ENCODE assay signal across 12 mouse cellular contexts in genomic region chr11:76350931-76351623, GRCm38 (mm10). TPM values are rescaled to one million over a fixed set of nuclear protein-coding genes. Genes with fewer than 3 reads are reported as not detected.
DNase-seq lines count a peak whose midpoint lies in the region; ATAC-seq and TF ChIP-seq lines count a peak whose summit lies in the region.
"Had no signal": no experiment of that assay in that cellular context is flagged by ENCODE, and none has a peak within 500 bp of the region (broad histone marks: within the 10 kb centered on the region; RNA-seq: fewer than 3 reads in every experiment).

No protein-coding gene starts in this region.

- ATAC-seq in forebrain, embryonic 15.5 days (replicated peaks), result no peak
- no peak for ATAC-seq in limb, embryonic 15.5 days (ENCODE audit: insufficient number of reproducible peaks, low FRiP score, low TSS enrichment, low read depth)

- no peaks in the 10 kb centered on the region for H3K9me3 ChIP-seq in ES-Bruce4 (replicated peaks; ENCODE audit: control insufficient read depth, insufficient read depth, low read length, poor library complexity, severe bottlenecking)
- no peaks in the 10 kb centered on the region for H3K9me3 ChIP-seq in forebrain, embryonic 15.5 days
- no peaks in the 10 kb centered on the region for H3K9me3 ChIP-seq in limb, embryonic 15.5 days

- intact Hi-C loops in left cerebral cortex, postnatal 36 days (cut with DNase I), result no loop called here

- TF ChIP-seq POLR2A in ES-Bruce4 (IDR thresholded peaks at IDR 0.05; ENCODE audit: insufficient read depth, low read length), result no peak

- no peaks in the 10 kb centered on the region for H3K27me3 ChIP-seq in ES-Bruce4 (ENCODE audit: control insufficient read depth, insufficient read depth, low read length, poor library complexity, severe bottlenecking)
- no peaks in the 10 kb centered on the region for H3K27me3 ChIP-seq in forebrain, embryonic 15.5 days
- H3K27me3 ChIP-seq in limb, embryonic 15.5 days, result no peaks in the 10 kb centered on the region
- H3K27me3 ChIP-seq: CH12.LX had no signal

- no peaks in the 10 kb centered on the region for H3K36me3 ChIP-seq in ES-Bruce4 (ENCODE audit: control insufficient read depth, insufficient read depth, low read length, poor library complexity, severe bottlenecking)
- no peaks in the 10 kb centered on the region for H3K36me3 ChIP-seq in forebrain, embryonic 15.5 days
- no peaks in the 10 kb centered on the region; the same call in 1 of the 2 replicates for H3K36me3 ChIP-seq in limb, embryonic 15.5 days

- peak overlapping the region; percentile 94 for H3K27ac ChIP-seq in ES-Bruce4 (ENCODE audit: insufficient read depth, low read length)
- H3K27ac ChIP-seq in forebrain, embryonic 15.5 days (replicated peaks), result peak overlapping the region; percentile 41
- peak overlapping the region; percentile 43; the same call in 1 of the 2 replicates for H3K27ac ChIP-seq in limb, embryonic 15.5 days

- TF ChIP-seq EP300 in ES-Bruce4 (IDR thresholded peaks at IDR 0.05; ENCODE audit: insufficient read depth, low read depth, low read length), result peak; percentile 97

- no peak overlapping the region for H3K4me3 ChIP-seq in ES-Bruce4 (ENCODE audit: low read depth, low read length)
- no peak overlapping the region for H3K4me3 ChIP-seq in forebrain, embryonic 15.5 days
- H3K4me3 ChIP-seq in limb, embryonic 15.5 days, result no peak overlapping the region

- peak overlapping the region; percentile 71 for H3K9ac ChIP-seq in ES-Bruce4 (ENCODE audit: low read depth, poor library complexity, severe bottlenecking)
- H3K9ac ChIP-seq in forebrain, embryonic 15.5 days (replicated peaks), result no peak overlapping the region
- H3K9ac ChIP-seq in limb, embryonic 15.5 days, result no peak overlapping the region

- H3K4me1 ChIP-seq in ES-Bruce4 (ENCODE audit: control insufficient read depth, insufficient read depth, low read length), result peaks cover 17% of the 10 kb centered on the region
- H3K4me1 ChIP-seq in forebrain, embryonic 15.5 days, result peaks cover 41% of the 10 kb centered on the region
- peaks cover 78% of the 10 kb centered on the region for H3K4me1 ChIP-seq in limb, embryonic 15.5 days

- DNase-seq in embryo, embryonic 10 days (ENCODE audit: low spot score), result peak; percentile 51
- DNase-seq in cerebellum, adult 9-10 months, result no peak
- DNase-seq in left cerebral cortex, postnatal 36 days (ENCODE audit: low spot score in 2 of 2), result no peak
- no peak for DNase-seq in lung, postnatal 25 days (ENCODE audit: low spot score)
- DNase-seq in gastrocnemius, adult 18-20 months (ENCODE audit: low spot score), result no peak
- DNase-seq: cerebellum, adult 11-12 months; lung, adult 2 months; thymus, adult 18-20 months had no signal

- 10% methylated on average over 10 of the region's 10 CpGs for WGBS in forebrain, embryonic 15.5 days
- WGBS in limb, embryonic 15.5 days, result 26% methylated on average over 10 of the region's 10 CpGs

- H3K4me2 ChIP-seq in forebrain, embryonic 15.5 days (replicated peaks), result no peak overlapping the region
- H3K4me2 ChIP-seq in limb, embryonic 15.5 days, result no peak overlapping the region

- TF ChIP-seq CTCF in ES-Bruce4 (IDR thresholded peaks at IDR 0.05; ENCODE audit: low read depth, low read length), result no peak

RNA-seq across cellular contexts. Expression of gene Nxn, which starts 47.9 kb away (rescaled TPM):
- polyA plus RNA-seq in ES-Bruce4 (2011; ENCODE audit: insufficient read depth, insufficient read length, low read depth, missing spikeins), result 51.7 and 57.7 TPM in 2 replicates
- 15.4 and 19.9 TPM in 2 replicates for polyA plus RNA-seq in forebrain, embryonic 15.5 days (2015; fragmentation: Nextera tagmentation; extraction: Ambion mirVana)
- polyA plus RNA-seq in limb, embryonic 15.5 days (2015; fragmentation: Nextera tagmentation; extraction: Ambion mirVana), result 48.1 and 60.8 TPM in 2 replicates
- 10 to 100 TPM; 11.0 to 11.6 TPM for total RNA-seq in left cerebral cortex, postnatal 36 days (2021)
- 10 to 100 TPM; 37.4 to 48.7 TPM for total RNA-seq in gastrocnemius, adult 18-20 months (2021)

RNA-seq across cellular contexts. Expression of gene Timm22, which starts 55.7 kb away (rescaled TPM):
- polyA plus RNA-seq in ES-Bruce4 (2011; ENCODE audit: insufficient read depth, insufficient read length, low read depth, missing spikeins), result 16.9 and 19.1 TPM in 2 replicates
- 93.3 and 106 TPM in 2 replicates for polyA plus RNA-seq in forebrain, embryonic 15.5 days (2015; fragmentation: Nextera tagmentation; extraction: Ambion mirVana)
- 101 and 107 TPM in 2 replicates for polyA plus RNA-seq in limb, embryonic 15.5 days (2015; fragmentation: Nextera tagmentation; extraction: Ambion mirVana)
- 10 to 100 TPM; 38.3 to 38.4 TPM for total RNA-seq in left cerebral cortex, postnatal 36 days (2021)
- 10 to 100 TPM; 32.5 to 41.9 TPM for total RNA-seq in gastrocnemius, adult 18-20 months (2021)

Comparison
In these comparisons a context has a peak if more than half of its experiments do, and no peak if none do; other contexts are left out.
1. H3K27ac ChIP-seq: peak in every context shown above with its lines; median percentile 94 in ES-Bruce4; 43 in limb, embryonic 15.5 days; 41 in forebrain, embryonic 15.5 days.